Mouse (Mus musculus): Measurements from ENCODE around the gene Haspin.

GRCm38 (mm10) chr11:73087700-73088480 is 50.2 kb downstream of the Haspin start:
- TF ChIP-seq CTCF (IDR thresholded peaks at IDR 0.05; ENCODE audit: borderline replicate concordance, control insufficient read depth, extremely low read depth, insufficient read depth, low read length, poor library complexity) (no peak), POLR2A (IDR thresholded peaks at IDR 0.05; ENCODE audit: control insufficient read depth, extremely low read depth, insufficient read depth, low read length, poor library complexity) (no peak)

Data from thymus, adult 2 months (tissue).